Mouse (Mus musculus) midbrain, embryonic 14.5 days (tissue): ENCODE data around the gene Gm10181. TPM values are rescaled to one million over a fixed set of nuclear protein-coding genes. Genes with fewer than 3 reads are reported as not detected.

Experiments
- ATAC-seq: fragments of 200-750 bp; cut with Nextera tagmentation; 2 replicates; pipeline ENCODE4 v1.8.0; 2017; ENCODE audit warnings: moderate number of reproducible peaks, moderate library complexity; ENCODE audit not compliant: low FRiP score, low TSS enrichment
- DNase-seq: peaks from one replicate; pipeline ENCODE4 v3.0.0-alpha.2; 2015
- H3K27ac ChIP-seq: fragments of 300-500 bp; sonication (generic); replicated peaks from 2 replicates; pipeline ENCODE4 v1.5.1; 2014; ENCODE audit warnings: mild to moderate bottlenecking, low read depth, low read length, moderate library complexity
- H3K27me3 ChIP-seq: fragments of 300-500 bp; sonication (generic); 2 replicates; pipeline ENCODE4 v1.6.1; 2014; ENCODE audit warnings: low read length, control low read depth, mixed read lengths; ENCODE audit not compliant: control insufficient read depth, insufficient read depth
- H3K36me3 ChIP-seq: fragments of 300-500 bp; sonication (generic); 2 replicates; pipeline ENCODE4 v1.6.1; 2014; ENCODE audit warnings: low read length, control low read depth; ENCODE audit not compliant: control insufficient read depth, insufficient read depth
- H3K4me1 ChIP-seq: fragments of 300-500 bp; sonication (generic); 2 replicates; pipeline ENCODE4 v1.6.1; 2014; ENCODE audit warnings: mild to moderate bottlenecking, antibody characterized with exemption, low read length, control low read depth; ENCODE audit not compliant: control insufficient read depth, insufficient read depth
- H3K4me2 ChIP-seq: fragments of 300-500 bp; sonication (generic); 2 replicates; pipeline ENCODE4 v1.6.1; 2014; ENCODE audit warnings: mild to moderate bottlenecking, low read length, moderate library complexity
- H3K4me3 ChIP-seq: fragments of 300-500 bp; sonication (generic); replicated peaks from 2 replicates; pipeline ENCODE4 v1.5.1; 2014; ENCODE audit warnings: low read depth, low read length
- H3K9ac ChIP-seq: fragments of 300-500 bp; sonication (generic); replicated peaks from 2 replicates; pipeline ENCODE4 v1.6.1; 2014; ENCODE audit warnings: mild to moderate bottlenecking, low read length, moderate library complexity
- H3K9me3 ChIP-seq: fragments of 300-500 bp; sonication (generic); 2 replicates; pipeline ENCODE4 v1.6.1; 2016; ENCODE audit warnings: low read length, control low read depth, mixed read lengths; ENCODE audit not compliant: control insufficient read depth
- WGBS: fragments of 180-500 bp; shearing (Covaris S2); extraction: QIAGEN DNeasy Blood & Tissue Kit; methylation state at CpG from one replicate; pipeline ENCODE4 v1.1.7; 2014; 5-methylcytosine and 5-hydroxymethylcytosine counted together
- polyA plus RNA-seq: library from polyadenylated mRNA; unstranded; fragments of >200 nt; fragmentation: Nextera tagmentation; extraction: Ambion mirVana; gene quantifications from 2 replicates; pipeline ENCODE4 v1.2.1, GENCODE M21; 2014

The Gm10181 gene
- polyA plus RNA-seq = not detected in 2 replicates

- Histone ChIP-seq H3K9ac (no peak within 1 kb of the TSS), H3K4me2 (no peak within 1 kb of the TSS), H3K9me3 (no peaks in the 10 kb centered on the region), H3K36me3 (no peaks in the 10 kb centered on the region), H3K27me3 (no peaks in the 10 kb centered on the region), H3K27ac (no peak within 1 kb of the TSS), H3K4me1 (no peaks in the 10 kb centered on the region), H3K4me3 (no peak within 1 kb of the TSS)
- ATAC-seq (no peak), DNase-seq (no peak)
- WGBS = 85% methylated on average over 2 of the region's 2 CpGs
These were observed at the start of gene Gm10181 for GRCm38 (mm10) chr9:25089122-25089521. Gene Gm10181, plus strand, starts transcription at chr9:25089422.

DNA sequence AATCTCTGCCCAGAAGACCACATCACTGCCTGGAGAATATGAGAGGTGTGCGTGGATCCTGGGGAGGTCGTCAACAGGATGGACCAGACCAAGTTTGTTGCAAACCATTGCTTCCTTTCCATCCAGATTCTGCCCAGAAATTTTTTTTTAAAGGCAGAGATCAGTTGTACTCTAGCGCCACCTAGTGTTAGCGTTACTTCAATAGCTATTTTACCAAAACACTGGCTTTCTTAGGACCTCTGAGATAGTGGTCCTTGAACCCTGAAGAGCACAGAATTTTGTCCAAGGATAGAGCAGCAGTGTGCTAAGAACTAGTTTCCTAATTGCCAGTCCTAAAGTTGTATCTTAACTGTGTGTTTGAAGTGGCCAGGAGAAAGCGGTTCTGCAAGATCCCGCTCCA, 47.6 kb upstream of the Gm10181 start:
- Histone ChIP-seq H3K4me1 (no peaks in the 10 kb centered on the region), H3K4me3 (no peak overlapping the region), H3K4me2 (no peak overlapping the region), H3K9me3 (no peaks in the 10 kb centered on the region), H3K9ac (no peak overlapping the region), H3K27ac (no peak overlapping the region), H3K36me3 (no peaks in the 10 kb centered on the region), H3K27me3 (no peaks in the 10 kb centered on the region)
- whole genome bisulfite sequencing = 30% methylated on average over 6 of the region's 6 CpGs
- ATAC-seq (peak; percentile 50), DNase-seq (peak; percentile 93)

DNA sequence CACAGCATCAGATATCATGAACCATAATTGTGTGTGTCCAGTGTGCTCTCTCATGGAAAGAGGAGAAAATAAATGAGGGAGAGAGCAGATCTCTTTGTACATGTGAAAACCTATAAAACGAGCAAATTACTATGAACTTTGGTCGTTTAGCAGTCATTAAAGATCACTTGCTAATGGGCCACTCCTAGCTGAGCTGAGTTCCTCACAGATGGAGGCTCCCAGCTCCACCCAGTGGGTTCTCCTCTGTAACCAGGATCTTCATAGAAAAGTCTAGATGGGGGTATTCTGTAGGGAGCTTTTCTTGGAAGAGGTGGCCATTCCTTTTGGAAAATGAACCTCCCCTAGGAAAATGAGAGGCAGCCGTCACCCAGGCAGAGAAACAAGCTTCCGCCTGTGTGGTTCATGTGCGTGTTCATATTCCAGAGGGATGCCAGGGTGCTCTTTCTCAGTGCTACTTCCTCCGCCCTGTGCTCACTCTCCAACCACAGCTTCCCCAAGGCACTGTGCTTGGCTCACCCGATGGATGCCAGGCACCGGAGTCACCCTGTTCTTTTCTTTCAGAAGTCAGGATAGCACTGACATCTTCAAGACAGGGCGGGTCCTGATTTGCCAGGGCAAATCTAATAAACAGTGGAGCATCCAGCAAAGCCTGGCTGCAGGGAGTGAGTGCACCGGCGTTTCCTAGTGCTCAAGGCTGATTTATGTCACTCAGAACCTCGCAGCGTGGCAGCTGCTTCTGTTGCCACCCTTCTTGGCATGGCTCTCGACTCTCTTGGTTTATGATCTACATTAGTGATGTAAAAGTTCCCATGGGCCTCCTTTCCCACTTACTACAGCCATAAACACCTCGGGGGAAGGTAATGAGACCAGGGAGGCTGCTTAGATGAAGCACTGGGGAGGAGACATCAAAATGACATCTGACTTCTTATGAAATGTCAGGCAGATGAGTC, 46.8 kb upstream of the Gm10181 start:
- Histone ChIP-seq H3K4me3 (no peak overlapping the region), H3K9ac (no peak overlapping the region), H3K4me2 (no peak overlapping the region), H3K36me3 (no peaks in the 10 kb centered on the region), H3K4me1 (no peaks in the 10 kb centered on the region), H3K27me3 (no peaks in the 10 kb centered on the region), H3K9me3 (no peaks in the 10 kb centered on the region), H3K27ac (no peak overlapping the region)
- ATAC-seq (no peak), DNase-seq (no peak)
- WGBS = 79% methylated on average over 15 of the region's 15 CpGs

- Histone ChIP-seq H3K9me3 (no peaks in the 10 kb centered on the region), H3K4me2 (no peak overlapping the region), H3K27ac (no peak overlapping the region), H3K4me3 (no peak overlapping the region), H3K36me3 (no peaks in the 10 kb centered on the region), H3K27me3 (no peaks in the 10 kb centered on the region), H3K9ac (no peak overlapping the region), H3K4me1 (no peaks in the 10 kb centered on the region)
- no peak for ATAC-seq
- DNase-seq = no peak
- 87% methylated on average over 3 of the region's 3 CpGs for WGBS
These were observed 44.9 kb upstream of the Gm10181 start for GRCm38 (mm10) chr9:25044325-25044724.

DNA sequence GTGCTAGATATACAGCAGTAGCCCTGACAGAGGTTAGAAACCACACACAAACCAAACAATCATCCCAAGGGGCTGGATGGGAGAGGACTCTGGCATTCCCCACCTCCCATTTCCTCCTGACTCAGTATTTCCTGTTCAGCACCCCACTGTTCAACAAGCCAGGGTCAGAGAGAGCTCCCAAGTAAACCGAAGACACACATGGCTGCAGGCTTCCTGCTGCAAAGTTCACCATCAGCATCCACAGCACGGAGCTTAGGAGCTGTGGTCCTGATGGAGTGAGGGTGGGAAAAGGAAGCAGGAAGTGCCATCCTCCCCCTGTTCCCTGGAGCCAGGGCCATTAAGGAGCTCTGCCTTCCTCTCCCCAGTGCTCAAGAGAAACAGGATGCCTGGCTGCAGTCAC, 40.9 kb upstream of the Gm10181 start:
- DNase-seq = no peak

GRCm38 (mm10) chr9:25048940-25049339, 40.3 kb upstream of the Gm10181 start:
- no peak overlapping the region for H3K9ac ChIP-seq
- H3K4me2 ChIP-seq = no peak overlapping the region
- H3K27ac ChIP-seq = no peak overlapping the region
- no peaks in the 10 kb centered on the region for H3K9me3 ChIP-seq
- ATAC-seq = no peak
- no peak for DNase-seq
- no peak overlapping the region for H3K4me3 ChIP-seq
- no peaks in the 10 kb centered on the region for H3K36me3 ChIP-seq
- no peaks in the 10 kb centered on the region for H3K4me1 ChIP-seq
- 80% methylated on average over 2 of the region's 2 CpGs for WGBS
- no peaks in the 10 kb centered on the region for H3K27me3 ChIP-seq

More for the DNA sequence above, 40.9 kb upstream of the Gm10181 start:
- WGBS = 80% methylated on average over 2 of the region's 2 CpGs
- ATAC-seq = no peak
- Histone ChIP-seq H3K36me3 (no peaks in the 10 kb centered on the region), H3K27me3 (no peaks in the 10 kb centered on the region), H3K4me1 (no peaks in the 10 kb centered on the region), H3K9me3 (no peaks in the 10 kb centered on the region), H3K9ac (no peak overlapping the region), H3K4me3 (no peak overlapping the region), H3K4me2 (no peak overlapping the region), H3K27ac (no peak overlapping the region)

GRCm38 (mm10) chr9:25051901-25052300, 37.3 kb upstream of the Gm10181 start:
- Histone ChIP-seq H3K9ac (no peak overlapping the region), H3K4me1 (no peaks in the 10 kb centered on the region), H3K27ac (no peak overlapping the region), H3K4me2 (no peak overlapping the region), H3K27me3 (no peaks in the 10 kb centered on the region), H3K9me3 (no peaks in the 10 kb centered on the region), H3K36me3 (no peaks in the 10 kb centered on the region), H3K4me3 (no peak overlapping the region)
- no peak for DNase-seq
- ATAC-seq = no peak
- 71% methylated on average over 4 of the region's 4 CpGs for whole genome bisulfite sequencing

- H3K27me3 ChIP-seq = no peaks in the 10 kb centered on the region
- H3K9ac ChIP-seq = no peak overlapping the region
- no peaks in the 10 kb centered on the region for H3K4me1 ChIP-seq
- H3K27ac ChIP-seq = no peak overlapping the region
- DNase-seq = peak; percentile 30
- no peak overlapping the region for H3K4me2 ChIP-seq
- ATAC-seq = no peak
- H3K36me3 ChIP-seq = no peaks in the 10 kb centered on the region
- no peak overlapping the region for H3K4me3 ChIP-seq
- H3K9me3 ChIP-seq = no peaks in the 10 kb centered on the region
These were observed 33.4 kb upstream of the Gm10181 start for GRCm38 (mm10) chr9:25055650-25056376.
